In the genomic region with DNA sequence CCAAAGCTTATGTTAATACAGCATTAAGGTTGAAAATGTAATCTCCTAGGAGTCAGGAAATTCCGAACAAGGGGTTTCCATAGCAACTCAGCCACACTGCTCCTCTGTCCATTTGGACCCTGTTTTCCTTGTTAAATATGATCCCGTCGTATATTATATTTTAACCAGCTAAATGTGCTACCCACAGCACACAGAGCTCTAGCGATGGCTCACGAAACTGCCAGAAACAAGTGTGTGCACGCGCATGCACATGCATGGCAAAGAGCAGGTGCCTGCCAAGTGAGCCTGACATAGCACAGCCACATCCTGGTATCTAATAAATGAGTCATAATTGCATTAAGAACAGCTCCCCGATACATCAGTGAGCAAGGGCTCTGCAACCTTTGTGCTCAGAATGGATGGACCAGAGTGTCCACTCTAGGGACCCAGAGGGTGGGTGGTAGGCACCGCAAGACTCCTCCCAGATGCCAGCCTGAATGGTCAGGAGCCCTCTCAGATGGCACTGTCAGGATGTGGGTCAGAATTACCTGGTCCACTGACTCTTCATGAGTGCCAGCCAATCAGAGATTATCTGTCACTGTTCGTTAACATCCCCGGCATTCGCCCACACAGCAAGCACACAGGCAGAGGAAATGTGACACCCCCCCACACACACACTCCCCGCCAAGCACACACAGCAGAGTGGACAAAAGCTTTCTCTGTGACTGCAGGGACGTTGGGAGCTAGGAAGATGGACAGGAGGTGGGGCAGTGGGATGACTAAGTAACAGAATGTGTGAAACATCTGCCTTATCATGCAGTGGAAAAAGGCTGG, we compare ENCODE assay signal across 9 mouse cellular contexts.
DNase-seq lines count a peak whose midpoint lies in the region; ATAC-seq lines count a peak whose summit lies in the region.
"Had no signal": no experiment of that assay in that cellular context is flagged by ENCODE, and none has a peak within 500 bp of the region (broad histone marks: within the 10 kb centered on the region; RNA-seq: fewer than 3 reads in every experiment).

No protein-coding gene starts in this region.

- intact Hi-C loops in left cerebral cortex, postnatal 36 days (cut with DNase I) = no loop called here

- no peaks in the 10 kb centered on the region for H3K9me3 ChIP-seq in intestine, embryonic 15.5 days

- H3K27ac ChIP-seq in intestine, embryonic 15.5 days = peak overlapping the region; percentile 51; the same call in 1 of the 2 replicates
- H3K27ac ChIP-seq: liver, embryonic 14.5 days had no signal

- no peak overlapping the region for H3K4me3 ChIP-seq in intestine, embryonic 15.5 days (replicated peaks)

- H3K4me2 ChIP-seq in intestine, embryonic 15.5 days (replicated peaks) = no peak overlapping the region

- DNase-seq in adrenal gland, postnatal 10 days = peak; percentile 40
- peak; percentile 83 to 86 for DNase-seq in cerebellum, postnatal 14 days
- peak; percentile 96 for DNase-seq in heart, adult 11 months
- DNase-seq in left cerebral cortex, postnatal 36 days (ENCODE audit: low spot score in 2 of 2) = peak; percentile 53 to 56
- peak; percentile 99 for DNase-seq in retina, postnatal 1 day
- no peak for DNase-seq in T-cell, adult 2 months (ENCODE audit: low spot score)
- no peak for DNase-seq in testis, postnatal 10 days (ENCODE audit: low spot score)

- no peaks in the 10 kb centered on the region for H3K27me3 ChIP-seq in intestine, embryonic 15.5 days (replicated peaks)

- H3K36me3 ChIP-seq in intestine, embryonic 15.5 days = no peaks in the 10 kb centered on the region

- WGBS in intestine, embryonic 15.5 days = 43% methylated on average over 14 of the region's 14 CpGs

- no peak overlapping the region for H3K9ac ChIP-seq in intestine, embryonic 15.5 days
- H3K9ac ChIP-seq: liver, embryonic 14.5 days had no signal

- peak; percentile 18; the same call in 1 of the 2 replicates for ATAC-seq in intestine, embryonic 15.5 days

- H3K4me1 ChIP-seq in intestine, embryonic 15.5 days (replicated peaks) = peaks cover 17% of the 10 kb centered on the region

Comparison
In these comparisons a context has a peak if more than half of its experiments do, and no peak if none do; other contexts are left out.
1. DNase-seq: peak in adrenal gland, postnatal 10 days (single experiment), cerebellum, postnatal 14 days (2 of 2), heart, adult 11 months (single experiment), left cerebral cortex, postnatal 36 days (2 of 2) and retina, postnatal 1 day (single experiment); none in T-cell, adult 2 months (single experiment) and testis, postnatal 10 days (single experiment).